Mouse (Mus musculus) urinary bladder, postnatal 0 days (tissue): ENCODE data around the gene Rcsd1. TPM values are rescaled to one million over a fixed set of nuclear protein-coding genes. Genes with fewer than 3 reads are reported as not detected.

Experiments used
- microRNA-seq: library from miRNA; unstranded; fragments of <30 nt; microRNA quantifications from one replicate; pipeline ENCODE4, GENCODE M21; 2016
- polyA plus RNA-seq: library from polyadenylated mRNA; unstranded; fragments of >200 nt; fragmentation: Nextera tagmentation; extraction: Ambion mirVana; gene quantifications from 2 replicates; pipeline ENCODE4 v1.2.1, GENCODE M21; 2015

Gene Rcsd1
- polyA plus RNA-seq: 12.0 and 14.4 TPM in 2 replicates

DNA sequence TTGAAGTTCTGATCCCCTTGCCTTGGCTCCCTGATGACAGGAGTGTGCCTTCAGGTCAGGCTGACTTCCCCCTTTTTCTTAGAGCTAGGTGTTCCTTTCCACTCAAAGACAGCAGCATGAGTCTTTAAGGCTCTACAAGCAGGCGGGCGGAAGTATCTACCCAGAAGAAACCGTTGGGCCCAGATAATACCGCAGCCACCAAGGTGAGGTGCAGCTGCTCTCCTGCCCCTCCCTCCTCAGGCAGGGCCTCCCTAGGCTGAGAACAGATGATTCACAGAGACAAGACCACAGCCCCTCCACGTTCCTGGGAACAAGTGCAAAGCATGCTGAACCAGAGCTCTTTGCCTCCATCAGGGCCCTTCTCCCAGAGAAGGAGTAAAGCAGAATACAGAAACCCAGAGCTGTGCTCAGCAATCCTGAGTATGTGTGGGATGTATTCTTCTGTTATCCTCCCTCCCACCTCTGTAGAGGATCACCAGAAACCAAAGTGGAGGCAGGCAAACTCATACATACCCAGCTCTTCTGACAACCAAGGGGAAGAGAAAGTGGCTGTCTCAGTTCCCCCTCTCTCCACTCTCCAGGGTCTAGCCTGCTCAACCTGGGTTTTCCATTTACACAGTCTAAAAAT, at the start of gene Rcsd1:
Gene Rcsd1, minus strand, starts transcription at position 129 of the 628 bp plus-strand sequence.

DNA sequence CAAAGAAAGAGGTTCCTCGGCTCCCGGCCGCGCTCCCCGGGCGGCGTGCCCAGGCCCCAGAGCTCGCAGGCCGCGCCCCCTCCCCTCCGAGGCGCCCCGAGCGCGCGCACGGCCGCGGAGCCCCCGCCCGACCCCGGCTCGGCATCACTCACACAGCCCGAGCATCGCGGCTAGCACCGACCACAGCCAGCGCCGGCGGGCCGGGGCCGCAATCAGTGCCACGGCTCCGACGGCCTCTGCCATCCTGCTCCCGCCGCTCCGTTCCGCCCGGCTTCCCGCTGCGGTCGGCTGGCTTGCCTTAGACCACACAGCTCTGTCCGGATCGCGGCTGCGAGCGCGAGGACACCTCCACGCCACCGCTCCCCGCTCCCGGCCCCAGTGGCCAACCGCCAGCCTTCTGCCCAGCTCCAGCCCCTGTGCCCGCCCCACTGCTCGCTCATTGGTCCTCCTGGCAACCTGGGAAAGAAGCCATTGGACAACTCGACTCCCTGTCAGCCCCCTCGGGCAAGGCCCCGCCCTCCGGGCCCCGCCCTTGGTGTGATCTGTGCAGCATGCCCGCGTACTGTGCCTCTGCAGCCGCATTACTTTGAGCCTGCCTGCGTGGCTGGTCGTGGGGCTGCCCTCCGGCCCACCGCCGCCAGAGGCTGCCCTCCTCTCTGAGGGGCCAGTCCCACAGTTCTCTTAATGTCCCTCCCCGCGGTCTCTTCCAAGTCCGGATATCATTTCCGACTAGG, 75.2 kb downstream of the Rcsd1 start, which contains the start of gene Mpzl1:
Gene Mpzl1, minus strand, starts transcription at position 388 of the 734 bp plus-strand sequence.

Small RNAs within 50 kb of the gene (microRNA-seq; reads per million reads assigned to microRNA genes)
- gene Gm44458: not detected

Other genes starting within 250 kb of the Rcsd1 start
- 15.2 TPM in 2 replicates for gene Dcaf6, start 249.3 kb downstream of the Rcsd1 start, polyA plus RNA-seq
- 153 and 169 TPM in 2 replicates for gene Mpc2, start 249.1 kb downstream of the Rcsd1 start, polyA plus RNA-seq
- not detected in 2 replicates for gene Adcy10, start 224.6 kb downstream of the Rcsd1 start, polyA plus RNA-seq
- 90.7 and 98.8 TPM in 2 replicates for gene Mpzl1, start 75.2 kb downstream of the Rcsd1 start, polyA plus RNA-seq
- gene Creg1, start 54.0 kb upstream of the Rcsd1 start, polyA plus RNA-seq: 71.0 and 97.9 TPM in 2 replicates
- gene Cd247, start 78.9 kb upstream of the Rcsd1 start, polyA plus RNA-seq: 0.34 TPM in 1 of 2 replicates, not detected in the other